Mouse (Mus musculus): ENCODE measurements at regions not wholly inside any gene's neighbourhood (a gene's known extent, or its start where the extent isn't known, plus 50 kb on each side); places are given as distances from the start of the nearest gene placed in this dataset.

GRCm38 (mm10) chr1:119348456-119349208 lies 73.4 kb downstream of the Inhbb start:
- 44% methylated on average over 18 of the region's 18 CpGs for WGBS (ENCODE audit: insufficient replicate concordance)
- H3K4me3 ChIP-seq (ENCODE audit: low read depth, low read length): no peak overlapping the region
- no peak for TF ChIP-seq EP300 (IDR thresholded peaks at IDR 0.05; ENCODE audit: low read depth)
- no peak for TF ChIP-seq CTCF (IDR thresholded peaks at IDR 0.05; ENCODE audit: low read depth)
- no peak overlapping the region for H3K27ac ChIP-seq (ENCODE audit: low read depth)
- no peak overlapping the region for H3K4me2 ChIP-seq (ENCODE audit: low read depth, low read length)
- no peaks in the 10 kb centered on the region for H3K9me3 ChIP-seq (ENCODE audit: low read length)
- H3K36me3 ChIP-seq (replicated peaks; ENCODE audit: insufficient read depth, low read length): no peaks in the 10 kb centered on the region
- H3K27me3 ChIP-seq (ENCODE audit: insufficient read depth, low read length): no peaks in the 10 kb centered on the region
- H3K4me1 ChIP-seq (ENCODE audit: insufficient read depth): no peaks in the 10 kb centered on the region
- no peak for DNase-seq
- ATAC-seq: no peak
- no peak overlapping the region for H3K9ac ChIP-seq (replicated peaks)

GRCm38 (mm10) chr1:119347749-119348148 lies 74.3 kb downstream of the Inhbb start:
- WGBS (ENCODE audit: insufficient replicate concordance): 93% methylated on average over 1 of the region's 1 CpGs
- H3K4me1 ChIP-seq (ENCODE audit: insufficient read depth): no peaks in the 10 kb centered on the region

GRCm38 (mm10) chr1:119346634-119347155 lies 75.4 kb downstream of the Inhbb start:
- H3K27ac ChIP-seq (ENCODE audit: low read depth): no peak overlapping the region
- no peak for DNase-seq
- no peaks in the 10 kb centered on the region for H3K36me3 ChIP-seq (replicated peaks; ENCODE audit: insufficient read depth, low read length)
- 68% methylated on average over 5 of the region's 5 CpGs for WGBS (ENCODE audit: insufficient replicate concordance)
- no peak overlapping the region for H3K4me3 ChIP-seq (ENCODE audit: low read depth, low read length)
- no peaks in the 10 kb centered on the region for H3K27me3 ChIP-seq (ENCODE audit: insufficient read depth, low read length)
- H3K9me3 ChIP-seq (ENCODE audit: low read length): no peaks in the 10 kb centered on the region
- no peak overlapping the region for H3K4me2 ChIP-seq (ENCODE audit: low read depth, low read length)
- TF ChIP-seq EP300 (IDR thresholded peaks at IDR 0.05; ENCODE audit: low read depth) (no peak), CTCF (IDR thresholded peaks at IDR 0.05; ENCODE audit: low read depth) (no peak)
- ATAC-seq: peak; percentile 59
- no peak overlapping the region for H3K9ac ChIP-seq (replicated peaks)
- no peaks in the 10 kb centered on the region for H3K4me1 ChIP-seq (ENCODE audit: insufficient read depth)

More at GRCm38 (mm10) chr1:119347749-119348148, 74.3 kb downstream of the Inhbb start:
- TF ChIP-seq CTCF (IDR thresholded peaks at IDR 0.05; ENCODE audit: low read depth): no peak
- TF ChIP-seq EP300 (IDR thresholded peaks at IDR 0.05; ENCODE audit: low read depth): no peak
- Histone ChIP-seq H3K9me3 (ENCODE audit: low read length) (no peaks in the 10 kb centered on the region), H3K27ac (ENCODE audit: low read depth) (no peak overlapping the region), H3K9ac (replicated peaks) (no peak overlapping the region), H3K4me3 (ENCODE audit: low read depth, low read length) (no peak overlapping the region), H3K4me2 (ENCODE audit: low read depth, low read length) (no peak overlapping the region), H3K27me3 (ENCODE audit: insufficient read depth, low read length) (no peaks in the 10 kb centered on the region), H3K36me3 (replicated peaks; ENCODE audit: insufficient read depth, low read length) (no peaks in the 10 kb centered on the region)
- DNase-seq: no peak
- ATAC-seq: no peak

GRCm38 (mm10) chr1:119345115-119345791 lies 76.8 kb downstream of the Inhbb start:
- DNase-seq (no peak), ATAC-seq (no peak)
- Histone ChIP-seq H3K4me3 (ENCODE audit: low read depth, low read length) (no peak overlapping the region), H3K36me3 (replicated peaks; ENCODE audit: insufficient read depth, low read length) (no peaks in the 10 kb centered on the region), H3K9ac (replicated peaks) (no peak overlapping the region), H3K4me2 (ENCODE audit: low read depth, low read length) (no peak overlapping the region), H3K27ac (ENCODE audit: low read depth) (no peak overlapping the region), H3K4me1 (ENCODE audit: insufficient read depth) (no peaks in the 10 kb centered on the region), H3K9me3 (ENCODE audit: low read length) (no peaks in the 10 kb centered on the region), H3K27me3 (ENCODE audit: insufficient read depth, low read length) (no peaks in the 10 kb centered on the region)
- WGBS (ENCODE audit: insufficient replicate concordance): 52% methylated on average over 7 of the region's 7 CpGs
- TF ChIP-seq EP300 (IDR thresholded peaks at IDR 0.05; ENCODE audit: low read depth): no peak
- 0 out of 2 replicates have a peak, but pooled peaks have one; percentile 21 for TF ChIP-seq CTCF (IDR thresholded peaks at IDR 0.05; ENCODE audit: low read depth)

DNA sequence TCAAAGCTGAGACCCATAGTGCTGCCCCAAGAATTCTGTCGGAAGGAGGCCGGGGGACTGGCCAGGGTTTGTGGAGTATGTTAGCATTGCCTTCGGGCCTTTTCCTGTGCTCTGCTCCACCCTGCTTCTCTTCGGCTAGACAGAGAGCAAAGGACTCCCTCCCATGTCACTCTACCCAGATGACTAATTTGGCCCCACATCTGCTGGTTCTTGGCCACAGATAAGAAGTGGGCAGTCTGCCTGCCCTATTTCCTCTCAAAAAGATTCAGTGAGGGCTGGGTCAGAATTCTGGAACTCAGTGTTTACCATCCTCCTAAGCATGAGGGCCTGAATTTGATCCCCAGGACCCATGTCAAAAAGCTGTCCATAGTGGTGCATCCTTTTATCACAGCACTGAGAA lies 78.0 kb downstream of the Inhbb start:
- TF ChIP-seq CTCF (IDR thresholded peaks at IDR 0.05; ENCODE audit: low read depth) (no peak), EP300 (IDR thresholded peaks at IDR 0.05; ENCODE audit: low read depth) (no peak)
- no peak for DNase-seq
- 54% methylated on average over 4 of the region's 4 CpGs for WGBS (ENCODE audit: insufficient replicate concordance)

GRCm38 (mm10) chr1:119335171-119335570 lies 86.9 kb downstream of the Inhbb start:
- WGBS (ENCODE audit: insufficient replicate concordance): 45% methylated on average over 12 of the region's 13 CpGs
- no peak for ATAC-seq
- H3K4me3 ChIP-seq (ENCODE audit: low read depth, low read length): no peak overlapping the region

More for the DNA sequence above, 78.0 kb downstream of the Inhbb start:
- Histone ChIP-seq H3K36me3 (replicated peaks; ENCODE audit: insufficient read depth, low read length) (no peaks in the 10 kb centered on the region), H3K9ac (replicated peaks) (no peak overlapping the region), H3K27ac (ENCODE audit: low read depth) (no peak overlapping the region), H3K9me3 (ENCODE audit: low read length) (no peaks in the 10 kb centered on the region), H3K4me3 (ENCODE audit: low read depth, low read length) (no peak overlapping the region), H3K4me2 (ENCODE audit: low read depth, low read length) (no peak overlapping the region), H3K27me3 (ENCODE audit: insufficient read depth, low read length) (no peaks in the 10 kb centered on the region), H3K4me1 (ENCODE audit: insufficient read depth) (no peaks in the 10 kb centered on the region)
- no peak for ATAC-seq

More at GRCm38 (mm10) chr1:119335171-119335570, 86.9 kb downstream of the Inhbb start:
- no peaks in the 10 kb centered on the region for H3K9me3 ChIP-seq (ENCODE audit: low read length)
- no peak overlapping the region for H3K9ac ChIP-seq (replicated peaks)
- H3K4me1 ChIP-seq (ENCODE audit: insufficient read depth): no peaks in the 10 kb centered on the region
- no peak overlapping the region for H3K27ac ChIP-seq (ENCODE audit: low read depth)
- no peak overlapping the region for H3K4me2 ChIP-seq (ENCODE audit: low read depth, low read length)
- H3K27me3 ChIP-seq (ENCODE audit: insufficient read depth, low read length): no peaks in the 10 kb centered on the region
- TF ChIP-seq EP300 (IDR thresholded peaks at IDR 0.05; ENCODE audit: low read depth) (no peak), CTCF (IDR thresholded peaks at IDR 0.05; ENCODE audit: low read depth) (no peak)
- no peaks in the 10 kb centered on the region for H3K36me3 ChIP-seq (replicated peaks; ENCODE audit: insufficient read depth, low read length)
- no peak for DNase-seq

Data from liver, postnatal 0 days (tissue).